Mouse (Mus musculus) bone marrow, adult 2 months (tissue): ENCODE measurements around the gene Olfr23.

Experiments
- CTCF ChIP-seq: fragments of 200-500 bp; IDR thresholded peaks from 2 replicates; pipeline ENCODE4 v1.5.1; 2011; ENCODE audit warnings: low read length, control low read depth; ENCODE audit not compliant: control insufficient read depth, insufficient read depth
- POLR2A ChIP-seq: fragments of 200-500 bp; IDR thresholded peaks from 2 replicates; pipeline ENCODE4 v1.6.1; 2011; ENCODE audit warnings: low read depth, mild to moderate bottlenecking, control low read depth, low read length, borderline replicate concordance; ENCODE audit not compliant: control insufficient read depth

DNA sequence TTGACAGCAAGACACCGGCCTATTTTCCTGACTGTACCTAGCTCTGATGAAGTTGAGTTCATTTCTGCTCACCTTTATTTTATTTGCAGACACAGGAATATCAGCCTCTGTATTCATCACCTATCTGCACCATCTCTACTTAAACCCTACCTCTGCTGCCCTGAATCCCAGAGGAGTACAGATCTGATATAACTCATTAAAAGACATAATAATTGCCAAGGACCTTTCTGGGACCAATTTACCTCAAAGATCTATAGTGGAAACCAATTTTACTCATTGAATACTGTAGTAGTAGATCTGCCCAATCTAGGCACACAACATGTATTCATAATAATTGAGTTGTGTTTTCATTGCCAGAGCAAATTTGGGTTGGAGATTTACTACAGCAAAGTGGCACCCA lies 45.8 kb upstream of the Olfr23 start, which contains the start of gene Olfr394:
- no peak for TF ChIP-seq POLR2A
- TF ChIP-seq CTCF: no peak
